Mouse (Mus musculus) MEL (cell line): ENCODE data around the gene Cd247.

Experiments used
- CTCF ChIP-seq, 3 experiments: IDR thresholded peaks in 2 of 3; conservative IDR thresholded peaks in 1 of 3; 2 replicates each; pipeline ENCODE4 v1.5.1; 2011 to 2012; ENCODE audit warnings: low read length in 3 of 3, low read depth in 2 of 3, mild to moderate bottlenecking in 2 of 3, improper control_type of control experiment in 1 of 3, inconsistent platforms in 1 of 3, mixed read lengths in 1 of 3, moderate library complexity in 1 of 3; ENCODE audit not compliant: control insufficient read depth in 1 of 3, insufficient read depth in 1 of 3, poor library complexity in 1 of 3, severe bottlenecking in 1 of 3
- MAFK ChIP-seq: IDR thresholded peaks from 2 replicates; pipeline ENCODE4 v1.6.1; 2011; ENCODE audit warnings: low read depth, mild to moderate bottlenecking, low read length, improper control_type of control experiment, borderline replicate concordance
- MAZ ChIP-seq: IDR thresholded peaks from 2 replicates; pipeline ENCODE4 v1.6.1; 2012; ENCODE audit warnings: low read depth, mild to moderate bottlenecking, inconsistent platforms, low read length, improper control_type of control experiment
- NELFE ChIP-seq: IDR thresholded peaks from 2 replicates; pipeline ENCODE4 v1.6.1; 2011; ENCODE audit warnings: low read depth, low read length, improper control_type of control experiment
- POLR2AphosphoS5 ChIP-seq: IDR thresholded peaks from 2 replicates; pipeline ENCODE4 v1.6.1; 2012; ENCODE audit warnings: low read depth, borderline replicate concordance, mild to moderate bottlenecking, inconsistent platforms, low read length, moderate library complexity, mixed read lengths
- TAL1 ChIP-seq: IDR thresholded peaks from 2 replicates; pipeline ENCODE4 v1.6.1; 2012; ENCODE audit warnings: mild to moderate bottlenecking, inconsistent platforms, low read length, moderate library complexity, mixed read lengths

- TF ChIP-seq CTCF (IDR thresholded peaks at IDR 0.05 in 2 of 3, conservative IDR thresholded peaks at IDR 0.05 in 1 of 3; ENCODE audit: control insufficient read depth in 1 of 3, insufficient read depth in 1 of 3, low read depth in 2 of 3, low read length in 3 of 3, poor library complexity in 1 of 3, severe bottlenecking in 1 of 3) (peak; percentile 30 to 86 (median 31); a peak in 4 of 6 replicates), MAZ (no peak), MAFK (no peak), TAL1 (no peak), POLR2AphosphoS5 (no peak), NELFE (no peak)
Observed at GRCm38 (mm10) chr1:165779954-165780585, 8.4 kb upstream of the Cd247 start.
